Mouse (Mus musculus) layer of hippocampus, postnatal 25 days (tissue): ENCODE results near the gene Ddhd1. TPM values are rescaled to one million over a fixed set of nuclear protein-coding genes. Genes with fewer than 3 reads are reported as not detected.

ENCODE experiments used
- DNase-seq, 2 experiments: peaks; one replicate each; pipeline ENCODE4 v3.0.0; 2022; ENCODE audit warnings: mixed read lengths in 2 of 2, low spot score in 1 of 2; ENCODE audit errors: extremely low spot score in 1 of 2
- total RNA-seq, 2 experiments: library from RNA; stranded (reverse); gene quantifications; 2 replicates each; pipeline ENCODE4 v1.2.3; 2021

Gene Ddhd1
- total RNA-seq, 2 experiments from 2014 or later: 63.8 to 78.2 TPM

DNA sequence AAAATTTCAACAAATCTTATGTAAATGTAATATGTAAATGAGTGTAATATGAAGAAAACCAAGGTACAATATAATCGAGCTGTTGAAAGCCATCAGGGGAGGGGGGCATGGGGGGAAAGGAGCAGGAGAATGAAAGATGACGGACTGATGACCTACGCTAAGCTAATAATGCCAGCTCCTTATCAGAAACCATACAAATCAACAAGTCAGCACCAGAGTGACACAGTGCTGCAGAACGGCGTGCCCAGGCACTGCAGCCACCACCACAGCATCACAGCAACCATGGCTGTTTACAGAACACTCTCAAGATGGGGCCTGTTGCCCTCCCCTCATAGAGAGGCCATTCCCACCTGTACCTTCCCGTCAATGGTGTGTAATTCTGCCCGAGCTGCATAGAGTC, 10.8 kb downstream of the Ddhd1 start:
- no peak for DNase-seq

- DNase-seq: no peak
Measured at GRCm38 (mm10) chr14:45644786-45645185, 13.2 kb downstream of the Ddhd1 start.

- no peak for DNase-seq
Measured at GRCm38 (mm10) chr14:45644202-45644601, 13.7 kb downstream of the Ddhd1 start.

DNA sequence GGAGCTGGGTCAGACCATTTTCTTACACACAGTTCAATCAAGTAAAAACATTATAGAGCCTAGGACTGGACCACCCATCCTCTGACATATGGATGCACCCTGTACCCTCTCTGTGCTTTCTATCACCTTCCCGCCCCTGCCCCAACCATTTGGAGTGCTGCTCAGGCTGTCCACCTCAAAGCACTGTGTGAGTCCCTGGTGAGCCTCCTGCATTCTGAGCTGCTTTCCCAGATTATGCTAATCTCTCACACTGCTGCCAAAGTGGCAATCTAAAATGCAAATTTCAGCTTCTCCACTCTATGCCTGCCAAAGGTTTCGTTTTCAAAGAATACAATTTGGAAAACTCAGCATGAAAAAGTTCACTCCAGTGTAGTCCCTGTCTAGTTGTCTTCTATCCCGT, 14.5 kb downstream of the Ddhd1 start:
- DNase-seq: no peak

- no peak for DNase-seq
Measured at GRCm38 (mm10) chr14:45642795-45643194, 15.1 kb downstream of the Ddhd1 start.

GRCm38 (mm10) chr14:45642217-45642616, 15.7 kb downstream of the Ddhd1 start:
- no peak for DNase-seq

- DNase-seq: no peak
Measured at GRCm38 (mm10) chr14:45638717-45639116, 19.2 kb downstream of the Ddhd1 start.

DNA sequence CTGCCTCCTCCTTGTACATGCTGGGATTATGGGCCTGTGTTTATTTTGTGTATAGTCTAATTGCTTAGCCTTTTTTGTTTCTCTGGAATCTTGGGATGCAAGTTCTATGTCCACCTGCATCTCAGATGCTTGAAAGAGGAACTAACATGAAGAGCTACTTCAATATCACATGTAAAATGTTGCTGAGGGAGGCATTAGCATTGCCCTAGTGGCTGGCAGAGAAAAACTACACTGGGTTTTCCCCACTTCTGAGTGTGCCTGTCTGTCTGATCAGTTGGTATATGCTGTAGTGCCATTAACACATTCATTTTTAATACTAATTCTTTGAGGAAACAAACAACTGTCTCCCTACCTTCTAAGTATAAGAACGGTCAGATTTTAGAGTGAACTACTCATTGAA, 22.4 kb downstream of the Ddhd1 start:
- no peak for DNase-seq

DNA sequence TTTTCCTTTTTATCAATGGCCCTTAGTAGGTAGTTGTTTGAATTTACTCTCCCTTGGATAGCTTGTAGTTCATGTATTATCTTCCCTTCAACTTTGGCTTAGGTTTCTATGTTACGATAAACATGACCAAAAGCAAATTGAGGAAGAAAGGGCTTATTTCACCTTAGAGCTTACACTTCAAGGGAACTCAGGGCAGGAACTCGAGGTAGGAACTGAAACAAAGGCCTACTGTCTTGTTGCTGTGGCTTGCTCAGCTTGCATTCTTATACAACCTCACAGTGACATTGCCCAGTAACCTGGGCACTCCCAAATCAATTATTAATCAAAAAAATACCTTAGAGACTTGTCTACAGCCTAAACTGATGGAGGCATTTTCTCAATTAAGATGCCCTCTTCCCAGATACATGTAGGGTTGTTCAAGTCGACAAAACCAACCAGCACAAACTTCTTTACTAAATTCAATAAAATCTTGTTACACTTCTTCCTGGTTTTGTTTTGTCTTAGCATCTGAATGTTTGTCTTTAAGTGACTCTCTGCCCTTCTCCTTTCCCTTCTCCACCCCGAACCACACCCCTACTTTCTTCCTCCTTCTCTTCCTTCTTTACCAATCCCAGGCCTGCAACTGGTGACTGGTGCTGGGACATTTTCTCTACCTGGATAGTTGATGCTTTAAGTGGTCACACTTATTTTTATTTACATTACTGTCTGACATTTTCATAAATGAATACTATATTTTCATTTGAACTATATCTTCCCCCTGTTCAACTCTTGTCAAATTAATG, 25.0 kb downstream of the Ddhd1 start:
- no peak for DNase-seq

- no peak for DNase-seq
Measured at GRCm38 (mm10) chr14:45630544-45630943, 27.4 kb downstream of the Ddhd1 start.

DNA sequence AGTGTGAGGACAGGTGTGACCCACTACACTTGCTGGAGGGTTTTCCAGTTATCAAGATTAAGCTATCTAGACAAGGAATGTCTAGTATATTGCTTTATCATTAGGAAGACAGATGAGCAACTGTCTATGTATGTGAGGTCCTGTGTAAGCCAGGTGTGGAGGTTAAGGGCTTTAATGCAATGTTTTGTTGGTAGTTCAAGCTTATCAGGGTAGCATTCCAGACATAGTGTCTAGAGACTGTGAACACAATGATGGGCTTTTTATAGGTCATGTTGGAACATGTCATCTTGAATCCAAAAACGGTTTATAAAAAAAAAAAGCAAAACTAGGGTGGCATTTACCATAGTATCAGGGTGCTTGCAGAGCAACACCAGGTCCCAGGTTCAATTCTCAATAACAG, 28.0 kb downstream of the Ddhd1 start:
- DNase-seq: no peak

DNA sequence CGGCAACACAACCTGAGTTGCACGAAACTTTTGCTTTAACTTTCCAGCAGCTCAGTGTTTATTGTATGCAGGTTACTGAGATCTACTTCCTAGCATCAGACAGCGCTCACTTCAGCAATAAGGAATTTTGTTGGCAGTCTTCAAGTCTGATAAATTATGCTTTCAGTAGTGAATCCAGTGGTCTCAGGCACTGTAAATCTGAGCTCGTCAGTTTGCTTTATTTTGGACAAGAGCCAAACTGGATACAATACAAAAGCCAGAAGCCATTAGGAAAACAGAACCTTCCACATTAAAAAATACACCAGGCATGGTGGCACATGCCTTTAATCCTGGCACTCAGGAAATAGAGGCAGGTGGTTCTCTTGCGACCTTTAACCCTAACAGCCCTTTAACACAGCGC, 39.6 kb downstream of the Ddhd1 start:
- DNase-seq: no peak

- no peak for DNase-seq
Measured at GRCm38 (mm10) chr14:45616526-45616925, 41.4 kb downstream of the Ddhd1 start.

DNA sequence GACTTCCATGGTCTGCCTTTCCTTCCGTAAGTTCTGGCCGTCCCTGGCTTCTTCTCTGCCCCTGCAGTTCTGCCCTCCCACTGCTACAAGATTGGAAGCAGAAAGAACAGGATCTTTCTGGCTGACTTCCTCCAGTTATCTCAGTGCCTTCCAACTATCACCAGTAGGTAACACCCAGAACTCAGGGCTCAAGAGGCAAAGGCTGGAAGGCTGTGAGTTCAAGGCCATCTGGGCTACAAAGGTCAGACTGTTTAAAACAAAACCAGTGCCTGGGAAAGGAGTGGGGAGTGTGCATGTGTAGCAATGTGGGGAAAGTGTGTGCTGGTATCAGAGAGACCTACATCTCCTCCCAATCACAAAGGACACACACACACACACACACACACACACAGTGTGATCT, 42.2 kb downstream of the Ddhd1 start:
- no peak for DNase-seq

- no peak for DNase-seq
Measured at GRCm38 (mm10) chr14:45614822-45615221, 43.1 kb downstream of the Ddhd1 start.

GRCm38 (mm10) chr14:45614406-45614805, 43.5 kb downstream of the Ddhd1 start:
- DNase-seq: no peak

- no peak for DNase-seq
Measured at GRCm38 (mm10) chr14:45611654-45612053, 46.3 kb downstream of the Ddhd1 start.

- DNase-seq: no peak
Measured at GRCm38 (mm10) chr14:45602002-45602401, 55.9 kb downstream of the Ddhd1 start.

GRCm38 (mm10) chr14:45600587-45600986, 57.4 kb downstream of the Ddhd1 start:
- peak in 1 of 2 experiments; percentile 23 for DNase-seq

DNA sequence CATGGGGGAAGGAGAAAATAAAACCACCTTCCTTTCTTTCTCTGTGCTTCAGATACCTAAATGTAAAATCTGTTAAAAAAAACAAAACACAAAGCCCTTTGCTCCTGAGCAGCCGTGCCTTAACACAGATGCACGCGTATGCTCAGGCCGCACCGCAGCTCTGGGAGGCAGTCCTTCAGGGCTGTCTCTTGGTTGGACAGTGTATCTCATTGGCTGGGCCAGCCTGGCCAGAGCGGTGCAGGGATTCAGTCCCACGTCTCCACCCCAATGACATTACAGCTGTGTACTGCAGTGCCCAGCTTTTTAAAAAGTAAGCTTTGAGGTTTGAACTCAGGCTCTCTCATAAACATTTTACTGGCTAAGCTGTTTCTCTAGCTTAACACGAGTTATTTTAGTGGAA, 60.1 kb downstream of the Ddhd1 start:
- no peak for DNase-seq

DNA sequence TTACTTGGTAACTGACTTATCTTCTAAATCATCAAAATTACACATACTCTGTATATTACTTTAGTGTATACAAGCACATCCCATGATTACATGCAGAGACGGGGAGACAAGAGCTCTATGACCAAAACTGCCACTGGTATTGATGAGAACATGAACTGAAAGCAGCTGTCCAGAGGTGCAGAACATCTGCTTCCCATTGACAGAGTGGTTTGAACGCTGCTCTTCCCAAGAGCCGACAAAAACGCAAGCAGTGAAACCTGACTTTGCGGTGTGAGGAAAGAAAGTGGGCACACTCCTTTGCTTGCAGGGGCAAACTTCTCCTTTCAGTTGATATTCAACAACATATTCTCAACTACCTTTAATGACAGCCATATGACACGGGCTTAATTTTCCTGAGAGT, 64.7 kb downstream of the Ddhd1 start:
- DNase-seq: no peak

DNA sequence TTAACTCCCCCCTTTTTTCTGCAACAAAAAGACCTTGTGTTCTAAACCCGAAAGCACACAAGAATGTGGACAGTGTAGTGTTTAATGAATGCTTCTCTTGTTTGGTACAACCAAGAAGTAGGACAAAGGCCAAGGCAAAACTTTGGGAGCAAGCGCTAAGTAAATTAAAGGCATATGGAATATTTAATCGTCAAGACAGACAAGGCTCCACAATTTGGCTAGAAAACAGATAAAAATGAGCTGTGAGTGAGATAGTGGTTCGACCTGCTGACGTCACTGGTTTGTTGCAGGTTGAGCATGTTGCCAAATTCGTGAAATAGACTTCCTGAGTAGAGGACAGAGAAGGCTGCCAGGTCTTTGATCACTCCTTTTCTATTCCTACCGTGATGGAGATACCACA, 69.5 kb downstream of the Ddhd1 start:
- DNase-seq: no peak

- DNase-seq: no peak
Measured at GRCm38 (mm10) chr14:45587536-45587935, 70.4 kb downstream of the Ddhd1 start.
